Mouse (Mus musculus) testis, adult 2 months (tissue): ENCODE results near the gene Gm20388. TPM values are rescaled to one million over a fixed set of nuclear protein-coding genes. Genes with fewer than 3 reads are reported as not detected.
A peak's percentile ranks its signal among the peaks of the same experiment; 100 is the strongest.

ENCODE experiments used
- H3K27ac ChIP-seq: fragments of 200-500 bp; 2 replicates; pipeline ENCODE4 v1.5.1; 2012; ENCODE audit warnings: low read depth, low read length; ENCODE audit not compliant: control insufficient read depth, insufficient read depth
- H3K27me3 ChIP-seq: fragments of 200-500 bp; 2 replicates; pipeline ENCODE4 v1.6.1; 2012; ENCODE audit warnings: mild to moderate bottlenecking, low read length, moderate library complexity; ENCODE audit not compliant: control insufficient read depth, insufficient read depth
- H3K36me3 ChIP-seq: fragments of 200-500 bp; 2 replicates; pipeline ENCODE4 v1.6.1; 2012; ENCODE audit warnings: mild to moderate bottlenecking, low read length; ENCODE audit not compliant: control insufficient read depth, insufficient read depth
- H3K4me1 ChIP-seq: fragments of 200-500 bp; 2 replicates; pipeline ENCODE4 v1.6.1; 2012; ENCODE audit warnings: low read length; ENCODE audit not compliant: control insufficient read depth, insufficient read depth
- H3K4me3 ChIP-seq: fragments of 200-500 bp; 2 replicates; pipeline ENCODE4 v1.5.1; 2012; ENCODE audit warnings: low read depth, mild to moderate bottlenecking, low read length, moderate library complexity, mixed read lengths; ENCODE audit not compliant: control insufficient read depth
- CTCF ChIP-seq: fragments of 200-500 bp; IDR thresholded peaks from 2 replicates; pipeline ENCODE4 v1.5.1; 2012; ENCODE audit warnings: low read depth, mild to moderate bottlenecking, inconsistent platforms, low read length, moderate library complexity; ENCODE audit not compliant: control insufficient read depth, insufficient read depth, insufficient replicate concordance
- POLR2A ChIP-seq: fragments of 200-500 bp; IDR thresholded peaks from 2 replicates; pipeline ENCODE4 v1.6.1; 2012; ENCODE audit warnings: low read depth, mild to moderate bottlenecking, inconsistent platforms, low read length, moderate library complexity; ENCODE audit not compliant: control insufficient read depth
- polyA plus RNA-seq: library from polyadenylated mRNA; depleted of rRNA; stranded (reverse); fragments of >200 nt; gene quantifications from 2 replicates; pipeline ENCODE4 v1.2.3, GENCODE M21; 2012

Gene Gm20388
- polyA plus RNA-seq, 1 experiment: 5.6 TPM

- TF ChIP-seq CTCF: no peak
- no peak overlapping the region for H3K4me3 ChIP-seq
- no peaks in the 10 kb centered on the region for H3K27me3 ChIP-seq
- no peak overlapping the region for H3K27ac ChIP-seq
- peaks cover 26% of the 10 kb centered on the region for H3K4me1 ChIP-seq
- H3K36me3 ChIP-seq: no peaks in the 10 kb centered on the region
These were observed 1739.3 kb downstream of the Gm20388 start for GRCm38 (mm10) chr8:121649904-121650303.

GRCm38 (mm10) chr8:121650389-121651307, 1740.0 kb downstream of the Gm20388 start:
- H3K4me1 ChIP-seq: peaks cover 26% of the 10 kb centered on the region
- H3K27me3 ChIP-seq: no peaks in the 10 kb centered on the region
- no peak overlapping the region for H3K4me3 ChIP-seq
- no peak for TF ChIP-seq CTCF
- 0 out of 2 replicates have a peak, but pooled peaks have one; percentile 5 for TF ChIP-seq POLR2A
- no peak overlapping the region for H3K27ac ChIP-seq
- no peaks in the 10 kb centered on the region for H3K36me3 ChIP-seq

DNA sequence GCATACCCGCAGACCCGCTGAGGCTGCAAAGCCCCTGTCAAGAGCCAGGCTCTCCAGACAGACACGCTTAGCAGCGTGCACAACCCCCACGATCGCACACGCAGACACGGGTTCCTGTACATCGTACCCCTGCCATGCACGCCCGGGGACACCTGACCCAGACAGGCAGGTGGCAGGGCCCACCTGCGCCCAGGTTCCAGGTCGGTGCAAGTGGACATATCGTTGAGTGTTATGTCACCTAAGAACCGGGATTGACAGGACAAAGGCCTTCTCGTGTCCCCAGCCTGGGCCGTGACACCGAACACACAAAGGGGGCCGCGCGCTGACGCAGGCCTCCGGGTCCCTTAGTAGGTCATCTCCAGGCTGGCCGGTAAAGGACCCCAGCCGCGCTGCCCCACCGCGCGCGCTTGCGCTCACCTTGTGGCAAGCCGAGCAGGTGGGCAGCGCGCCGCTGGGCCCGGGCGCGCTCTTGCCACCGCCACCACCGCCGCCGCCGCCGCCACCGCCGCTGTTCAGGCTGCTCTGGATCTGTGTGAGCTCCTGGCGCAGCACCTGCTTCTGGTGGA, 1740.8 kb downstream of the Gm20388 start:
- H3K27ac ChIP-seq: no peak overlapping the region
- no peaks in the 10 kb centered on the region for H3K36me3 ChIP-seq
- no peak for TF ChIP-seq CTCF
- TF ChIP-seq POLR2A: no peak
- peaks cover 26% of the 10 kb centered on the region for H3K4me1 ChIP-seq
- H3K4me3 ChIP-seq: peak overlapping the region; percentile 65
- no peaks in the 10 kb centered on the region for H3K27me3 ChIP-seq

GRCm38 (mm10) chr8:121651874-121652361, 1741.3 kb downstream of the Gm20388 start:
- Histone ChIP-seq H3K4me1 (peaks cover 26% of the 10 kb centered on the region), H3K27me3 (no peaks in the 10 kb centered on the region), H3K4me3 (peak overlapping the region; percentile 65), H3K27ac (no peak overlapping the region), H3K36me3 (no peaks in the 10 kb centered on the region)
- TF ChIP-seq CTCF: no peak
- no peak; the same call in 1 of the 2 replicates for TF ChIP-seq POLR2A

- peak within 1 kb of the TSS; percentile 90 for H3K4me3 ChIP-seq
- H3K27me3 ChIP-seq: no peaks in the 10 kb centered on the region
- TF ChIP-seq POLR2A (peak; percentile 70), CTCF (no peak)
- peak within 1 kb of the TSS; percentile 82 for H3K27ac ChIP-seq
- H3K36me3 ChIP-seq: no peaks in the 10 kb centered on the region
- H3K4me1 ChIP-seq: peaks cover 26% of the 10 kb centered on the region
These were observed 1742.2 kb downstream of the Gm20388 start, which contains the start of gene Zcchc14 for GRCm38 (mm10) chr8:121652774-121653323. TSS of gene Zcchc14 (minus strand) at chr8:121652901.

DNA sequence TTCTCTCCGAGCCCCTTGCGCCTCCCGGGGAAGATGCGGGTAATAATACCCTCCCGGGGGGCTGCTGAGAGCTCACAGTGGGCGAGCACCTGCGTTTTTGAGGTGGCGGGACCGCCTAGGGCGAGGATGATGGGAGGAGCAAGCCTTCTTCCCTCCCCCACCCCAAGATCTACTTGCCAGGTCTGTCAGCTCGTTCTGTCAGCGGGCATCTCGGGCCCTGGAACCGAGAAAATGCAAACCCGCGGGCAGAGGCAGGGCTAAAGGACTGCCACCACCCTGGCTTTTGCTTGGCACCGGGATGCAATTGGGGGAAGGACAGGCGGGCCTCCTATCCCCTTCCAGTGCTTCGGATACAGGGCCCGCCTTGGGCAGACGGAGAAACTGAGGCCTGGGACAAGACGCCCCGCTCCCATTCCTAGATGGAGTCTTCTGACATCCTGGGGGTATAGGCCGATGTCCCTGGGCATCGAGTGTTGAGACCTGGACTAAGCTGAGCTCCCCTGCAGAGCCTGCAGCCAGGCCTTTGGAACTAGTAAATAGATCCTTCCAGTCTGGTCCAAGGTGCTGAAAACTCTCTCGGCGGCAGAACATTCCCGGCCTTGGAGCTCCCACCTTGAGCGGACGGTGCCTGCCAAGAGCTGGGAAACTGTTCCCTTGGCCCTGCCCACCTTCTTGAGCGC, 1742.8 kb downstream of the Gm20388 start:
- Histone ChIP-seq H3K4me1 (peaks cover 26% of the 10 kb centered on the region), H3K27me3 (no peaks in the 10 kb centered on the region), H3K36me3 (no peaks in the 10 kb centered on the region), H3K4me3 (peak overlapping the region; percentile 90), H3K27ac (peak overlapping the region; percentile 79)
- TF ChIP-seq POLR2A: no peak
- TF ChIP-seq CTCF: no peak
